In genomic region chr2:72855276-72855970, GRCm38 (mm10) we compare ENCODE assay signal across 13 mouse cellular contexts.
DNase-seq lines count a peak whose midpoint lies in the region; ATAC-seq and TF ChIP-seq lines count a peak whose summit lies in the region.
"Had no signal": no experiment of that assay in that cellular context is flagged by ENCODE, and none has a peak within 500 bp of the region (broad histone marks: within the 10 kb centered on the region; RNA-seq: fewer than 3 reads in every experiment).

No protein-coding gene starts in this region.

- 0 out of 2 replicates have a peak, but pooled peaks cover 4% of the 10 kb centered on the region for H3K4me1 ChIP-seq in forebrain, postnatal 0 days (ENCODE audit: insufficient read depth)
- no peaks in the 10 kb centered on the region for H3K4me1 ChIP-seq in forebrain, embryonic 12.5 days
- no peaks in the 10 kb centered on the region for H3K4me1 ChIP-seq in stomach, postnatal 0 days (replicated peaks; ENCODE audit: control insufficient read depth, insufficient read depth)

- H3K9me3 ChIP-seq in forebrain, postnatal 0 days (ENCODE audit: low read length): no peaks in the 10 kb centered on the region
- H3K9me3 ChIP-seq in forebrain, embryonic 12.5 days: no peaks in the 10 kb centered on the region
- H3K9me3 ChIP-seq in stomach, postnatal 0 days (ENCODE audit: control insufficient read depth, low read length): no peaks in the 10 kb centered on the region
- H3K9me3 ChIP-seq: embryonic facial prominence, embryonic 13.5 days had no signal

- H3K4me2 ChIP-seq in forebrain, postnatal 0 days (ENCODE audit: low read depth): no peak overlapping the region
- H3K4me2 ChIP-seq in forebrain, embryonic 12.5 days: no peak overlapping the region
- H3K4me2 ChIP-seq in stomach, postnatal 0 days (replicated peaks; ENCODE audit: low read depth): no peak overlapping the region
- H3K4me2 ChIP-seq: embryonic facial prominence, embryonic 13.5 days had no signal

- 60% methylated on average over 11 of the region's 11 CpGs for WGBS in forebrain, postnatal 0 days
- 87% methylated on average over 11 of the region's 11 CpGs for WGBS in forebrain, embryonic 12.5 days
- 45% methylated on average over 11 of the region's 11 CpGs for WGBS in stomach, postnatal 0 days

- no peak overlapping the region for H3K9ac ChIP-seq in forebrain, postnatal 0 days
- H3K9ac ChIP-seq in forebrain, embryonic 12.5 days: no peak overlapping the region
- H3K9ac ChIP-seq in stomach, postnatal 0 days (ENCODE audit: low read length): no peak overlapping the region
- H3K9ac ChIP-seq: embryonic facial prominence, embryonic 13.5 days had no signal

- H3K27ac ChIP-seq in forebrain, postnatal 0 days (ENCODE audit: low read depth, low read length): no peak overlapping the region
- no peak overlapping the region for H3K27ac ChIP-seq in forebrain, embryonic 12.5 days
- no peak overlapping the region for H3K27ac ChIP-seq in stomach, postnatal 0 days (replicated peaks)

- TF ChIP-seq EP300 in stomach, postnatal 0 days (optimal IDR thresholded peaks at IDR 0.05): no peak

- no peak overlapping the region for H3K4me3 ChIP-seq in forebrain, postnatal 0 days (ENCODE audit: low read depth, low read length)
- H3K4me3 ChIP-seq in forebrain, embryonic 12.5 days (replicated peaks): no peak overlapping the region
- H3K4me3 ChIP-seq in stomach, postnatal 0 days (ENCODE audit: low read depth, low read length): no peak overlapping the region
- H3K4me3 ChIP-seq: embryonic facial prominence, embryonic 13.5 days had no signal

- peak; percentile 38 for DNase-seq in forebrain, postnatal 0 days
- peak; percentile 29 for DNase-seq in lung, postnatal 10 days
- DNase-seq in lung, postnatal 14 days: no peak
- DNase-seq in T-cell, adult 2 months (ENCODE audit: low spot score): peak; percentile 73
- no peak for DNase-seq in stomach, postnatal 0 days (ENCODE audit: low spot score)
- no peak for DNase-seq in heart, adult 18-20 months
- DNase-seq in kidney, adult 18-20 months: no peak
- DNase-seq: gastrocnemius, postnatal 14 days; kidney, adult 8-10 months; layer of hippocampus, postnatal 36 days had no signal

- no peak for TF ChIP-seq CTCF in forebrain, postnatal 0 days (IDR thresholded peaks at IDR 0.05; ENCODE audit: low read depth)
- TF ChIP-seq CTCF in stomach, postnatal 0 days (IDR thresholded peaks at IDR 0.05; ENCODE audit: low read depth): no peak

- no peak for ATAC-seq in forebrain, postnatal 0 days
- no peak for ATAC-seq in forebrain, embryonic 12.5 days (ENCODE audit: low FRiP score)
- peak; percentile 32; the same call in 1 of the 2 replicates for ATAC-seq in stomach, postnatal 0 days (ENCODE audit: low FRiP score, low TSS enrichment)
- ATAC-seq: midbrain, embryonic 16.5 days had no signal

- H3K27me3 ChIP-seq in forebrain, postnatal 0 days (ENCODE audit: insufficient read depth, low read length): no peaks in the 10 kb centered on the region
- H3K27me3 ChIP-seq in forebrain, embryonic 12.5 days: no peaks in the 10 kb centered on the region
- no peaks in the 10 kb centered on the region for H3K27me3 ChIP-seq in stomach, postnatal 0 days (ENCODE audit: control insufficient read depth, insufficient read depth, low read length)
- H3K27me3 ChIP-seq: embryonic facial prominence, embryonic 13.5 days had no signal

- H3K36me3 ChIP-seq in forebrain, postnatal 0 days (ENCODE audit: insufficient read depth): no peaks in the 10 kb centered on the region
- no peaks in the 10 kb centered on the region for H3K36me3 ChIP-seq in forebrain, embryonic 12.5 days (replicated peaks)
- H3K36me3 ChIP-seq in stomach, postnatal 0 days (ENCODE audit: control insufficient read depth, insufficient read depth, low read length): no peaks in the 10 kb centered on the region
- H3K36me3 ChIP-seq: embryonic facial prominence, embryonic 13.5 days had no signal

Comparison
In these comparisons a context has a peak if more than half of its experiments do, and no peak if none do; other contexts are left out.
1. DNase-seq: peak in forebrain, postnatal 0 days (single experiment), lung, postnatal 10 days (single experiment) and T-cell, adult 2 months (single experiment); none in lung, postnatal 14 days (single experiment), stomach, postnatal 0 days (single experiment), heart, adult 18-20 months (0 of 2) and kidney, adult 18-20 months (single experiment).